Mouse (Mus musculus) frontal cortex, postnatal 36 days (tissue): ENCODE measurements around the gene Tpi1.

Experiments used
- DNase-seq, 2 experiments: peaks; one replicate each; pipeline ENCODE4 v3.0.0; 2022; ENCODE audit warnings: low spot score in 2 of 2

Gene Tpi1

GRCm38 (mm10) chr6:124813933-124814332 is at the start of gene Tpi1:
Gene Tpi1 (minus strand): TSS chr6:124814296.
- peak; percentile 87 to 90 for DNase-seq

- DNase-seq = peak; percentile 16 to 34
Measured at GRCm38 (mm10) chr6:124863125-124863657, 49.1 kb upstream of the Tpi1 start.

GRCm38 (mm10) chr6:124862406-124863124 is 48.5 kb upstream of the Tpi1 start:
- DNase-seq = peak; percentile 30 to 41

- no peak for DNase-seq
Measured at GRCm38 (mm10) chr6:124861802-124862201, 47.7 kb upstream of the Tpi1 start.

GRCm38 (mm10) chr6:124861266-124861665 is 47.2 kb upstream of the Tpi1 start:
- peak in 1 of 2 experiments; percentile 31 for DNase-seq

- peak in 1 of 2 experiments; percentile 29 for DNase-seq
Measured at GRCm38 (mm10) chr6:124860511-124860910, 46.4 kb upstream of the Tpi1 start.

GRCm38 (mm10) chr6:124859725-124860124 is 45.6 kb upstream of the Tpi1 start:
- peak; percentile 90 to 92 for DNase-seq

- DNase-seq = no peak
Measured at GRCm38 (mm10) chr6:124858561-124859318, 44.6 kb upstream of the Tpi1 start.

GRCm38 (mm10) chr6:124857840-124858530 is 43.9 kb upstream of the Tpi1 start:
- DNase-seq = peak; percentile 30 to 38

- DNase-seq = peak; percentile 84 to 87
Measured at GRCm38 (mm10) chr6:124856916-124857839, 43.1 kb upstream of the Tpi1 start, which contains the start of gene P3h3. Gene P3h3 (minus strand): TSS chr6:124857752.

- peak; percentile 42 to 56 for DNase-seq
Measured at GRCm38 (mm10) chr6:124856321-124856720, 42.2 kb upstream of the Tpi1 start.

GRCm38 (mm10) chr6:124854647-124855046 is 40.6 kb upstream of the Tpi1 start:
- no peak for DNase-seq

- DNase-seq = no peak
Measured at GRCm38 (mm10) chr6:124850535-124850934, 36.4 kb upstream of the Tpi1 start.

GRCm38 (mm10) chr6:124847305-124847704 is 33.2 kb upstream of the Tpi1 start:
- DNase-seq = peak; percentile 93 to 95

GRCm38 (mm10) chr6:124840241-124841167 is 26.4 kb upstream of the Tpi1 start, which contains the start of gene Gnb3:
Gene Gnb3 (minus strand): TSS chr6:124840275.
- no peak for DNase-seq

GRCm38 (mm10) chr6:124839805-124840204 is 25.7 kb upstream of the Tpi1 start:
- DNase-seq = no peak

GRCm38 (mm10) chr6:124836411-124836810 is 22.3 kb upstream of the Tpi1 start:
- no peak for DNase-seq

GRCm38 (mm10) chr6:124835531-124835930 is 21.4 kb upstream of the Tpi1 start:
- DNase-seq = no peak

GRCm38 (mm10) chr6:124834512-124835081 is 20.5 kb upstream of the Tpi1 start:
- no peak for DNase-seq
